Mouse (Mus musculus): Measurements from ENCODE around the gene Car10. TPM values are rescaled to one million over a fixed set of nuclear protein-coding genes. Genes with fewer than 3 reads are reported as not detected.

The Car10 gene
- polyA plus RNA-seq, 1 experiment from 2014 or later, result 14.8 TPM

- H3K36me3 ChIP-seq, result no peaks in the 10 kb centered on the region
- H3K27ac ChIP-seq, result no peak overlapping the region
- 77% methylated on average over 3 of the region's 3 CpGs for WGBS
- H3K9me3 ChIP-seq, result no peaks in the 10 kb centered on the region
- peaks cover 6% of the 10 kb centered on the region for H3K4me1 ChIP-seq (replicated peaks)
- no peak overlapping the region for H3K9ac ChIP-seq (replicated peaks)
- no peaks in the 10 kb centered on the region for H3K27me3 ChIP-seq
- no peak overlapping the region for H3K4me3 ChIP-seq (replicated peaks)
- H3K4me2 ChIP-seq (replicated peaks), result no peak overlapping the region
- no peak for ATAC-seq
These were observed 467.9 kb downstream of the Car10 start for GRCm38 (mm10) chr11:93565756-93566155.

GRCm38 (mm10) chr11:93571917-93572641 lies 474.3 kb downstream of the Car10 start:
- no peaks in the 10 kb centered on the region for H3K27me3 ChIP-seq
- no peak overlapping the region for H3K4me2 ChIP-seq (replicated peaks)
- no peaks in the 10 kb centered on the region for H3K36me3 ChIP-seq
- WGBS, result 88% methylated on average over 11 of the region's 11 CpGs
- no peak overlapping the region for H3K9ac ChIP-seq (replicated peaks)
- no peak overlapping the region for H3K27ac ChIP-seq
- ATAC-seq, result no peak
- no peak overlapping the region for H3K4me3 ChIP-seq (replicated peaks)
- no peaks in the 10 kb centered on the region for H3K4me1 ChIP-seq (replicated peaks)
- no peaks in the 10 kb centered on the region for H3K9me3 ChIP-seq

GRCm38 (mm10) chr11:93577441-93577840 lies 479.6 kb downstream of the Car10 start:
- H3K27ac ChIP-seq, result no peak overlapping the region
- 94% methylated on average over 2 of the region's 2 CpGs for WGBS
- no peaks in the 10 kb centered on the region for H3K27me3 ChIP-seq
- no peak for ATAC-seq
- no peaks in the 10 kb centered on the region for H3K4me1 ChIP-seq (replicated peaks)
- H3K36me3 ChIP-seq, result no peaks in the 10 kb centered on the region
- no peak overlapping the region for H3K9ac ChIP-seq (replicated peaks)
- no peak overlapping the region for H3K4me3 ChIP-seq (replicated peaks)
- no peaks in the 10 kb centered on the region for H3K9me3 ChIP-seq
- H3K4me2 ChIP-seq (replicated peaks), result no peak overlapping the region

GRCm38 (mm10) chr11:93579626-93580025 lies 481.8 kb downstream of the Car10 start:
- no peaks in the 10 kb centered on the region for H3K9me3 ChIP-seq
- no peaks in the 10 kb centered on the region for H3K27me3 ChIP-seq
- H3K4me2 ChIP-seq (replicated peaks), result no peak overlapping the region
- no peak overlapping the region for H3K4me3 ChIP-seq (replicated peaks)
- no peaks in the 10 kb centered on the region for H3K4me1 ChIP-seq (replicated peaks)
- ATAC-seq, result no peak
- 93% methylated on average over 1 of the region's 1 CpGs for WGBS
- H3K27ac ChIP-seq, result no peak overlapping the region
- H3K9ac ChIP-seq (replicated peaks), result no peak overlapping the region
- H3K36me3 ChIP-seq, result no peaks in the 10 kb centered on the region

GRCm38 (mm10) chr11:93581326-93581725 lies 483.5 kb downstream of the Car10 start:
- Histone ChIP-seq H3K4me1 (replicated peaks) (no peaks in the 10 kb centered on the region), H3K4me2 (replicated peaks) (no peak overlapping the region), H3K9ac (replicated peaks) (no peak overlapping the region), H3K27ac (no peak overlapping the region), H3K27me3 (no peaks in the 10 kb centered on the region), H3K9me3 (no peaks in the 10 kb centered on the region), H3K4me3 (replicated peaks) (no peak overlapping the region), H3K36me3 (no peaks in the 10 kb centered on the region)
- no peak for ATAC-seq
- 68% methylated on average over 4 of the region's 4 CpGs for WGBS

GRCm38 (mm10) chr11:93587788-93588187 lies 490.0 kb downstream of the Car10 start:
- Histone ChIP-seq H3K4me1 (replicated peaks) (no peaks in the 10 kb centered on the region), H3K9ac (replicated peaks) (no peak overlapping the region), H3K4me2 (replicated peaks) (no peak overlapping the region), H3K36me3 (no peaks in the 10 kb centered on the region), H3K9me3 (no peaks in the 10 kb centered on the region), H3K4me3 (replicated peaks) (no peak overlapping the region), H3K27me3 (no peaks in the 10 kb centered on the region), H3K27ac (no peak overlapping the region)
- no peak for ATAC-seq
- 81% methylated on average over 4 of the region's 4 CpGs for WGBS

- H3K27me3 ChIP-seq, result no peaks in the 10 kb centered on the region
- WGBS, result 82% methylated on average over 3 of the region's 3 CpGs
- ATAC-seq, result no peak
- H3K4me1 ChIP-seq (replicated peaks), result peaks cover 5% of the 10 kb centered on the region
- no peak overlapping the region for H3K4me3 ChIP-seq (replicated peaks)
- no peak overlapping the region for H3K4me2 ChIP-seq (replicated peaks)
- H3K9ac ChIP-seq (replicated peaks), result no peak overlapping the region
- H3K27ac ChIP-seq, result no peak overlapping the region
- H3K9me3 ChIP-seq, result no peaks in the 10 kb centered on the region
- no peaks in the 10 kb centered on the region for H3K36me3 ChIP-seq
These were observed 492.8 kb downstream of the Car10 start for GRCm38 (mm10) chr11:93590652-93591051.

GRCm38 (mm10) chr11:93594033-93594432 lies 496.2 kb downstream of the Car10 start:
- H3K27ac ChIP-seq, result no peak overlapping the region
- no peaks in the 10 kb centered on the region for H3K36me3 ChIP-seq
- no peaks in the 10 kb centered on the region for H3K27me3 ChIP-seq
- H3K4me3 ChIP-seq (replicated peaks), result no peak overlapping the region
- H3K9ac ChIP-seq (replicated peaks), result no peak overlapping the region
- 37% methylated on average over 2 of the region's 2 CpGs for WGBS
- no peak overlapping the region for H3K4me2 ChIP-seq (replicated peaks)
- no peaks in the 10 kb centered on the region for H3K9me3 ChIP-seq
- peaks cover 5% of the 10 kb centered on the region for H3K4me1 ChIP-seq (replicated peaks)
- ATAC-seq, result peak; percentile 69

- Histone ChIP-seq H3K36me3 (no peaks in the 10 kb centered on the region), H3K4me1 (replicated peaks) (peaks cover 5% of the 10 kb centered on the region), H3K27ac (no peak overlapping the region), H3K4me3 (replicated peaks) (no peak overlapping the region), H3K27me3 (no peaks in the 10 kb centered on the region), H3K9ac (replicated peaks) (no peak overlapping the region), H3K9me3 (no peaks in the 10 kb centered on the region), H3K4me2 (replicated peaks) (no peak overlapping the region)
- ATAC-seq, result no peak
- WGBS, result 81% methylated on average over 4 of the region's 4 CpGs
These were observed 500.3 kb downstream of the Car10 start for GRCm38 (mm10) chr11:93598175-93598574.

- no peak overlapping the region for H3K27ac ChIP-seq
- no peaks in the 10 kb centered on the region for H3K27me3 ChIP-seq
- 89% methylated on average over 3 of the region's 3 CpGs for WGBS
- H3K4me2 ChIP-seq (replicated peaks), result no peak overlapping the region
- no peak overlapping the region for H3K4me3 ChIP-seq (replicated peaks)
- ATAC-seq, result no peak
- no peaks in the 10 kb centered on the region for H3K4me1 ChIP-seq (replicated peaks)
- H3K36me3 ChIP-seq, result no peaks in the 10 kb centered on the region
- H3K9ac ChIP-seq (replicated peaks), result no peak overlapping the region
- no peaks in the 10 kb centered on the region for H3K9me3 ChIP-seq
These were observed 501.9 kb downstream of the Car10 start for GRCm38 (mm10) chr11:93599755-93600154.

- H3K27ac ChIP-seq, result no peak overlapping the region
- H3K27me3 ChIP-seq, result no peaks in the 10 kb centered on the region
- no peaks in the 10 kb centered on the region for H3K9me3 ChIP-seq
- no peaks in the 10 kb centered on the region for H3K4me1 ChIP-seq (replicated peaks)
- no peaks in the 10 kb centered on the region for H3K36me3 ChIP-seq
- no peak overlapping the region for H3K9ac ChIP-seq (replicated peaks)
- WGBS, result 44% methylated on average over 1 of the region's 1 CpGs
- H3K4me2 ChIP-seq (replicated peaks), result no peak overlapping the region
- H3K4me3 ChIP-seq (replicated peaks), result no peak overlapping the region
- ATAC-seq, result no peak
These were observed 505.7 kb downstream of the Car10 start for GRCm38 (mm10) chr11:93603575-93603974.

GRCm38 (mm10) chr11:93607111-93607510 lies 509.3 kb downstream of the Car10 start:
- Histone ChIP-seq H3K9me3 (no peaks in the 10 kb centered on the region), H3K4me1 (replicated peaks) (no peaks in the 10 kb centered on the region), H3K9ac (replicated peaks) (no peak overlapping the region), H3K27ac (no peak overlapping the region), H3K36me3 (no peaks in the 10 kb centered on the region), H3K4me2 (replicated peaks) (no peak overlapping the region), H3K27me3 (no peaks in the 10 kb centered on the region), H3K4me3 (replicated peaks) (no peak overlapping the region)
- WGBS, result 94% methylated on average over 1 of the region's 1 CpGs
- no peak for ATAC-seq

- no peak overlapping the region for H3K27ac ChIP-seq
- WGBS, result 42% methylated on average over 7 of the region's 7 CpGs
- no peak overlapping the region for H3K9ac ChIP-seq (replicated peaks)
- no peak for ATAC-seq
- no peaks in the 10 kb centered on the region for H3K4me1 ChIP-seq (replicated peaks)
- H3K9me3 ChIP-seq, result no peaks in the 10 kb centered on the region
- H3K36me3 ChIP-seq, result no peaks in the 10 kb centered on the region
- no peaks in the 10 kb centered on the region for H3K27me3 ChIP-seq
- H3K4me2 ChIP-seq (replicated peaks), result no peak overlapping the region
- no peak overlapping the region for H3K4me3 ChIP-seq (replicated peaks)
These were observed 510.9 kb downstream of the Car10 start for GRCm38 (mm10) chr11:93608716-93609115.
